Mouse (Mus musculus) erythroid progenitor cell, adult 5-6 weeks (primary cell): ENCODE measurements at regions not wholly inside any gene's neighbourhood (a gene's known extent, or its start where the extent isn't known, plus 50 kb on each side); places are given as distances from the start of the nearest gene placed in this dataset.
A peak's percentile ranks its signal among the peaks of the same experiment; 100 is the strongest.

ENCODE experiments used
- ATAC-seq: replicated peaks from 2 replicates; pipeline ENCODE4 v1.8.0; 2016; ENCODE audit warnings: moderate number of reproducible peaks, mild to moderate bottlenecking, moderate TSS enrichment, inconsistent platforms; ENCODE audit not compliant: poor library complexity, low FRiP score, severe bottlenecking

DNA sequence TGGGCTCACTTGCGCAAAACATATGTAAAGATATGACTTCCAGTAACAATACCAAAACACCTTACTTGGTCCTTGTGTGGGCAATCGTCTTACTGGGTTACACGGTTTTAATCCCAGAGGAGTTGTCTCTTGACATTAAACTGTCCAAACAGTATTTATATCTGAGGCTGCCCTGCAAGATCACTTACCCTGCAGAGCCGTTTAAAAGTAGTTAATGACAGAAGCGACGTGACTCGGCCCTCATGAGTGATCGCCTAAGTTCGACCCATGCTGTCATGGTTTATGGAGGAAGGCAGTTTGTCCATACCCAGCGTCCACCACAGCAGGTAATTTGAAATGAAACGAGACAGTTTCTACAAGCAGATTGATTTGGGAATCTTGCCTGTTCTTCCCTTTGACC lies 90.3 kb downstream of the Zfp281 start:
- no peak for ATAC-seq

DNA sequence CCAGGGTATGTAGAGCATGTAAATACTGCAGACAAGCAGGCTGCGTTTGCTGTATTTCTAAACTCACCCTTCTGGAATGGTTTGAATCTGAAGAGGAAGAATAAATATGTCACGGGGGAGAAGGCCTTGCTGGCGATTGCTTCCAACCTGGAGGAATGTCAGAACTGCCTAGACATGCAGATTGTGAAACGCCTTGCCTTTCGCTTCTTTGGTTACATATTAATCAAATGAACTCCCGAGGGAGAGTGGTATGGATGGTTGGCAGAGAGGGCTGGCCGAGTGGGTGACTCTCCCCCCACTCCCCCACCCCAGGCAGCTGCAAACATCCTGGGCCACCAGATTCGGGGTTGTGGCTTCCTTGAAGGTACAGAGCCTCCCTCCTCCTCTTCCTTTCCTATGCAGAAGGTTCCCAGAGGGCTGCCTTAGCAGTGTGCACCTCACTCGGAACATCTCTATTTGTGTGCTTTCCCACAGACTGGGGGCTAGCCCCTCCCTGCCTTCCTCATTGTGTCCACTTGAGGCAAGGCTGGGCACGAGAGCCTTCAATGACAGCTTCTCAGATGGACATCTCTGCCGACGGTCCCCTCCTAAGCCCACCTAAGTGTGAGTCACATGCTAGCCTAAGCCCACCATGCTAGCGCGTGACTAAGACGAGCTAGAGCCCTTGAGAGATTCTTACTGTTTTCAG lies 93.3 kb downstream of the Zfp281 start:
- ATAC-seq, result no peak

DNA sequence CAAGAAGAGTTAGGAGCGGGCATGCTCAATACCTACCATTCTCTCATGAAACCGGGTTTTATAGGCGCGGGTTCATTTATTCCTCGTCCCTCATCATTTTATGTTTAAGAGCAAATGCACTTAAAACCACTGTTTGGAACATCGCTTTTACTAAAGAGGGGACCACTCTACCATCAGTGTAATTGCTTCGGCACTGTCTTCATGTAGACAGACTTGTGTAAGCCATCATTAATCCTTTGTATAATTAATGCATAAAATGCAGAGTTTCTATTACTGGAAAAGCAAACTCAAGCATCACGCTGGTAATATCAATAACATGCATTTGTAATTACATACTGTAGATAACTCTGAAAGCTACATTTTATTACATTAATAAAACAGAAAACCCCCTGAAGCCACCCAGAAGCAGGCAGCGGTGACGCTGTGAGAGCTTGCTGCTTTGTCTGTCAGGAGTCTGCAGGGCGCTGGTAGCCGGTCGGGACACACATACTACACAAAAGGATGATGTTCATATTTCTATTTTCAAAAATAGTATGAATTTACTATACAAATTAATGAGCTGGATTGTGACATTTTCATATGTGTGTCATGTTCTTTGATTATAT lies 99.2 kb downstream of the Zfp281 start:
- no peak for ATAC-seq

DNA sequence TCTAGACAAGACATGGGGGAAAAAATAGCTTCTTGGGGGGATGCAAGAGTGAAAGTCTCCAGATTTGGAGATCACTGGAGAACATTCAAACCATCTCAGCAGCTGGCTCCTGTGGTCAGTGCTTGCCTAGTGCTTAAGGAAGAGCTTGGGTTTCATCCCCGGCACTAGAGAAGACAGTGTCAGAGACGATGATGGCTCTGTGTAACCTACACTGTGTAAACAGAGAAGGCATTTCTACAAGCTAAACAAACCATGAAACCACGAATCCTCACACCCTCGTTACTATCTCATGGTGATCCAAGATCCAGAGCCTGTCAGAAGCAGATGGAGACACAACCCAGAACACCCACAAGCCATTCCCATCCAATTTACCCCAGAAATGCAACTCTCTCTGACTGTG lies 100.5 kb downstream of the Zfp281 start:
- no peak for ATAC-seq

DNA sequence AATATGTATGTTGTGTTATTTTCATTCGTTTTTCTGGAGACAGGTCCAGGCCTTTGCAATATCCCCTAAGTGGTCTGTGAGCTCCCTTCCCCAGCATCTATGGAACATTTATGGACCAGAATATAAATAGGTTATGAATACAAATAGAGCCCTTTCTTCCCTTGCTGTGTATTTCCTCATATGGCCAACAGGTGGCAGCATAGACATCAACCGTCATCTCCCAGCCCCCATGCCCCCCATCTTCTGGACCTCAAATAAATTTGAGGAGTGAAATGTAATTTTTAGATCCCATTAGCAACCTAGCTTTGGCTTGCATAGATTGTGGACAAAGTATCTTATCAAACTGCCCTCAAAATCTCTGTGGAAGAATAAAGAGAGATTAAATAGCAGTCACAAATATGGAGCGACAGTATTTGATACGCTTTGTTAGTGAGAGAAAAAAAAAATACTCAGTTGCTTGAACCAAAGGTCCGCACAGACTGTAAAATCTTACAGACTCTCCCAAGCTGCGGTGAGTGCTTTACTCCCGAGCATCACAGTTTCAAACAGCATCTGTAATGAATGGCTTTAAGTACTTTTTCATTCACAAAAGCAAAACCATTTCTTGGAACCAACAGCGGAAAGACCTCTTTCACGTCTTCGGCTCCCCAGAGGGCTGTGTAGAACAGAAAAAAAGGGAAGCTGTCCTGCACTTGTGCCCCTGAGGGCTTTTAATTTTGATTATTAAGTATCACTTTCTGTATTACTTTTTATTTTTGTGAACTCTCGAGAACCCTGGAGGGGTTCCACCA lies 101.6 kb downstream of the Zfp281 start:
- no peak for ATAC-seq

DNA sequence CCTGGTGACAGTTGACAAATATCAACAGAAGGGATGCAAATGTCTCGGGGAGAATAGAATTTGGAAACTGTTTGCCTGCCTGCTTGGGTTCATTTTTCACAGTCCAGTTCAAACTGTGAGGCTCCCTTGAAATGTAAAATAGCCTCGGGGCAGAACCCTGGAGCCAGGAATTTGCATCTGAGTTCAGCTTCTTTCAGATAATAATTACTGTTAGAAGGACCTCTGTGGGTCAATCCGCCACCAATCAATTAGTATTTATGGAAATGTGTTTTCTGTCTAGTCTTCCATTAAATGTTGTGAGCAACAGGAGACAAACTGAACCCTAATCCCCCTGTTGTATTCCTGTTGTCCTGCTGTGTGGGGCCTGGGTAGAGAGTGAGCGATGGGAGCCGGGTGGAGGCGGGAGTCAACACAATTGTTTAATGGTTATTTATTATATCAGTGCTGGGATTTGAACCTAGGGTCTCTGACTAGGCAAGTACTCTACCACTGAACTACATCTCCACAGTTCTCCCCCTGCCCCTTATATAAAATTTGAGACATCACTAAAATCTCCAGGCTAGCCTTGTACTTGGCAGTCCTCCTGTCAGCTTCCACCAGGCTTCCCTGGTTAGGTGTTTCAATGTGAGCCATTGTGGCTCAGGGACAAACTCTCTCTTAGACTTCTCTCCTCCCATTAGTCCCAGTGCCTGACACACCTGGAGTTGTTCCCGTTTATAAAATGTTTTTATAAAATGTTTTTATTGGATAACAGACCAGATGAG lies 103.3 kb downstream of the Zfp281 start:
- no peak for ATAC-seq

DNA sequence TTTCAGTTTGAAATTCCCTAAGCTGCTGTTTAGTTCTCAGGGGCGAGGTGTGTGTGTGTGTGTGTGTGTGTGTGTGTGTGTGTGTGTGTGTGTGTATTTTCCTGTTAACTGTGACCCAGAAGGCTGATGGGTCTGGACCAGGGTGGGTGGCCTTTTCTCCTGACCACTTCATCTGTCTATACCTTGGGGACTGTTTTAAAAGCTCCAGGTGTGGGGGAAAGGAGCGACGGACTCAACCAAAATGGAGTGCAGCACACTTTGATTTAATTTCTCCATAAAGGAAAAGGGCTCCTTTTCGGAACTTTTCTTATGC lies 103.9 kb downstream of the Zfp281 start:
- ATAC-seq, result no peak

DNA sequence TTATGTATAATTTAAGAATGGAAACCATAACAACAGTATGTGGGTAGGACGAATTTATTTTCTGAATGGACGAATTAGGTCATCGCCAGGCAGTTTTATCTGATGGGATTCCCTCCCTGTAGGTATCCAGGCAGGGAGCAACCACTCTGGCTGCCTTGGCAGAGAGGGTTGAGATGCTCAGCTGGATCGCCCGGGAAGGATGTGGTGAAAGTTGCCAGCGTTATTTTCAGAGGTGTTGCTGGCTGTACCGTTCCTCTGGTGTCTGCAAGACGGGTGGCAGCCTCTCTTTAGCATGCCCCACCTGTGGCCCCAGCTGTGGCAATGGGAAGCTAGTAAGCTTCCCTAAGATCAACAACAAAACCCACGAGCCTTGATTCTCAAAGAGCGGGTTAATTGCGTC lies 105.9 kb downstream of the Zfp281 start:
- no peak for ATAC-seq

DNA sequence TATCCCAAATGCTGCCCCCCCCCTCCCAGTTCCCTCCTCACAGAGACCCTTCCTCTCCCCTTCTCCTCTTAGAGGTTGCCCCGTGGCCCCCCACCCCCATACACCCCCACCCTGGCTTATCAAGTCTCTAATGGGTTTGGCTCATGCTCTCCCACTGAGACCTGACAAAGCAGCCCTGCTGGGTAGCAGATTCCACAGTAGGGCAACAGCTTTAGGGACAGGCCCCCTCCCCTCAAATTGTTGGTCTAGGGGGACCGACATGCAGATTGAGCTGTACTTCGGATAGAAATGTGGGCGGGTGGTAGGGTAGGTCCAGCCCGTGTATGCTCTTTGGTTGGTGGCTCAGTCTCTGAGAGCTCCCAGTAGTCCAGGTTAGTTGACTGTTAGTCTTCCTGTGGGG lies 113.3 kb downstream of the Zfp281 start:
- ATAC-seq, result no peak

DNA sequence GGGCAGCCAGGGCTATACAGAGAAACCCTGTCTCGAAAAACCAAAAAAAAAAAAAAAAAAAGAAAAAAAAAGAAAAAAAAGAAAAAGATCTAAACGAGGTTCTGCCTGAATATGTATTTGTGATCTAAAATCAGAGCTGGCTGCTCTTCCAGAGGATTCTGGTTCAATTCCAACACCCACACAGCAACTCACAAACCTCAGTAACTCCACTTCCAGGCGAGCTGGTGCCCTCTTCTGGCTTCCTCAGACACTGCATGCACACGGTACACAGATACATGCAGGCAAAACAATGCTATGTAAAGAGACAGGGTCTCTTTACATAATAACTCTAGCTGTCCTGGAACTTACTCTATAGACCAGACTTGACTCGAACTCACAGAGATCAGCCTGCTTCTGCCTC lies 114.8 kb downstream of the Zfp281 start:
- ATAC-seq, result no peak

DNA sequence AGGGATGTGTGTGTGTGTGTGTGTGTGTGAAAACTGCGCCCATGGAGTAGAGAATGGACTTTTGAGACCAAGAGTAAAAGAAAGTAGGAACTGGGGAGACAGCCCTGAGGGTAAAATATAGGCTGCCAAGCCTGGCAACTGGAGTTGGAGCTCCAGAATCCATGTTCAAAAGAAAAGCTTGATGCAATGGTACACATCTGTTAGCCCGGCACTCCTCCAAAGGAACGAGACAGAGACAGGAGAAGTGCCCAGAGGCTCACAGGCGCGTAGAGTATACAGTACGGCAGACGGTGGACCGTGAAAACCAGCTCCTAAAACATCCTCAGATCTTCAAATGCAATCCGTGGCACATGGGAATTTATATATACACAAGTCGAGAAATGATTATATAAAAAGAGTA lies 116.4 kb downstream of the Zfp281 start:
- no peak for ATAC-seq

DNA sequence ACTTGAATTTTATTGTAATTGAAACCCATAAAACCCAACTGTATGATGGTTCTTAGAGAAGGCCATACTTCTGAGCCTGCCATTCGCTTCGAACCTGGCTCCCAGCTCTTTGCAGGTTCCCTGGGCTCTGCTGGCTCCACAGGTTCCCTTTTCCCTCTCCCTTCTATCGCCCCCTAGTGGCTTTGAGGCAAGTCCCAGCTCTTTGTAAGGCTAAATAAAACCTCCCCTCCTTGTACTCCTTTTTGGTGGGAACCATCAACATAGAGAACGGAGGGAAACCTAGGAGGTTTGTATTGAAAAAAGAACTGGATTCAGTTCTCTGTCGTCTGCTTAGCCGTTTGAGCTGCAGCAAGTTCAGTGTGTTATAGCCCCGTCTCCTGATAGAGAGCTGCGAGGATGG lies 124.5 kb downstream of the Zfp281 start:
- ATAC-seq, result no peak

DNA sequence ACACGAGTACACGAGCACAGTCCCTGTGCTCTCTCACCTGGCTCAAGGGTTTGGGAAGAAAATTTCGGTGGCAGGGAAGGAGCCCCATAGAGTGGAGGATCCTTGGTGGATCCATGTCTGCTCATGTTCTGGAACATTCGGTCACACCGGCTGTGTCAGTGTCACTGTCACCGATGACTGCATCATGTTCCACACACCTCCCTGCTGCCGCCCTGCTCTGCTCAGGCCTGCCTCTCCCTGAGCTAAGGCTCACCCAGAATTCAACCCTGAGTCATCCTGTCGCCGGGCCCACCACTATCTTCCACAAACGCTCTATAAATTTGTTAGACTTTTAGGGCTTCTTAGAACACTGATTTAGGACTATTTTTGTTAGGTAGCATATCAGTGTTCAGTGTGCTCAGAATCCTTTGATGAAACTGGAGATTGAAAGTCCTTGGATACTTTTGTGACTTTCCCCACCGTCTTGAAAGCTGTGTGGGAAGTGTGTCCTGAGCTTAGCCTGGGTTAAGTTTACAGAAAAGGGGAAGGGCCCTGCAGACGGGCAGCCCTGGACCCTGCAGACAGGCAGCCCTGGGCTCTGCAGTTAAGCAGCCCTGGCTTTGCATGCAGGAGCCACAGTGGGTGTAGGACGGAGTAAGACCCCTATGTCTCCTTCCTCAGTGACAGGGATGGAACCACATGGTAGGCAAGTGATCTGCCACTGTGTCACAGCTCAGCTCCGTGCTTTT lies 126.9 kb downstream of the Zfp281 start:
- ATAC-seq, result no peak

DNA sequence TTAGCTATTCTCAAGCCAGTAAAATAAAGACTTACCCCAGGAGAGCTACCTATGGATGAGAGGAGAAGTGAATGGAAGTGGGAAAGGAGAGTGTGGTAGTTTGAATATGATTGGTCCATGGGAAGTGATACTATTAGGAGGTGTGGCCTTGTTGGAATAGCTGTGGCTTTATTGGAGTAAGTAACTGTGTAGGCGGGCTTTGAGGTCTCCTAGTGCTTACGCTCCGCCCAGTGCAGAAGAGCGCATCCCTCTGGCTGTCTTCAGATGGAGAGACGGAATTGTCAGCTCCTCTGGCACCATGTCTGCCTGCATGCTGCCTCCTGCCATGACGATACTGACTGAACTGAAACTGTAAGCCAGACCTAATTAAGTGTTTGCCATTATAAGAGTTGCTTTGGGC lies 129.6 kb downstream of the Zfp281 start:
- ATAC-seq, result no peak

DNA sequence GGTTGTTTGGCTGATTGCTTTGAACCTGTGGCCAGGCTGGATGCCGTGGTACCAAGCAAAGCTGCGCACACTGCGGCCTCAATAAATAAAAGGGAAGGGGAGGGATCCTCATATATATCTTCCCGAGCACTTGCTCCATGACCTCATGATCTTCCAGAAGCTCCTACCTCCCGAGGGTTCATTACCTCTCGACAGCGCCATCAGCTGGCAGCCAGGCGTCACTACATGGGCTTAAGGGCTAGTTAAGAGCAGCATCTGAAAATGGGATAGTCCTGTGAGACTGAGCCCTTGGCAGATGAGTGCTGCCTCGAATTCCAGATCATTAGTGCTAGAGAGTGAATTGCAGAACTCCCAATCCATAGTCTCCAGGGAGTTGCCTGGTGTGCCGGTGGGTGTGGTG lies 134.0 kb downstream of the Zfp281 start:
- ATAC-seq, result no peak

DNA sequence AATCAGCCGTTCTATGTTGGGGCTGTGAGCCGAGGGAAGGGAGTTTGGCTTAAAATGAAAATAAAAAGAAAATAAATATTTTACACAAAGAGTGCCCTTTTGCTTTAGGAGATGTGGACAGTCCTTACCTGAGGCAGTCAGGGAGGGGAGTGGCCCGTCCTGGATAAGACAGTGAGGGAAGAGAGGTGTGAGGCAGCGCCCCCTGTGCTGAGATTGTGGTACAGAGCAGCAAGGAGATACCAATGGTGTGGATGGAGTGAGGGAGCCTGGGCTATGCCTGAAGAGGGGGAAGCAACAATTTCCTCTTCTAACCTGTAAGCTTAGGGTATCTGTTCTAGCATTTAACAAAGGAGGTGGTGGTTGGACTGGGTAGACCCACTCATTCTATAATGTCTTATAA lies 134.5 kb downstream of the Zfp281 start:
- no peak for ATAC-seq

DNA sequence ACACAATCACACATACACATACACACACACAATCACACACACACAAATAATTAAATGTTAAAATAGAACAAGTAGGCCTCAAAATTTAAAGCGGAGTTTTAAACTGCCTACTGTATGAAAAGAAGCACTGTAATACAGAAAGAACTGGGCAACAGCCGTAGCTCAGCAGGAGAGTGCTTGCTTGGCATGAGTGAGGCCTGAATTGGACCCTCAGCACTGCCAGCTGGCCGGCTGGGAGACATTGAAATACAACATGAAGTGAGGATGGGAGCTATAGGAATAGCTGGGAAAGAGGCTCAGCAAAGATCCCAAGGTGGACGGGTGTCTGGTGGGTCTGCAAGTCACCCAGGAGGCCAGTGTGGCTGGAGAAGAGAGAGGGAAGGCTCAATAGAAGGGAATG lies 136.8 kb downstream of the Zfp281 start:
- ATAC-seq, result no peak

DNA sequence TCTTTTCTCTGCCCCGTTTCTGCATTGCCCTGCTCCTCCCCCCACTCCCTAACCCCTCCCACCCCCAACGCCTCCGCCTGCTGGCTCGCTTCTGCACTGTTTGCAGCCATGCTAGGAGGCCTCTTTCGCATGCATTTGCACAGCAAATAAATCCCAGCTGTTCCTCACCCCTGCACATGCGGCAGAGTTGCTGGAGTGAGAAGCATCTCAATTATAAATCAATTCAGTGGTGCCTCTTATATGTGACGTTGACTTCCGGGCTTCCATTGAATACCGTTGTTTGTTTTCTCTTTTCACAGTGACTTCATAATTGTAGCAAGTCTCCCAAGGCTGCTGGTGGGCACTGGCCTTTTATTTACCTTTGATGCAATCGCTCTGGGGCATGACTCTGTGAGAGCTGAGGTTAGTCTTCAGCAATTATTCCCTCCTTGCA lies 144.3 kb downstream of the Zfp281 start:
- ATAC-seq, result no peak

DNA sequence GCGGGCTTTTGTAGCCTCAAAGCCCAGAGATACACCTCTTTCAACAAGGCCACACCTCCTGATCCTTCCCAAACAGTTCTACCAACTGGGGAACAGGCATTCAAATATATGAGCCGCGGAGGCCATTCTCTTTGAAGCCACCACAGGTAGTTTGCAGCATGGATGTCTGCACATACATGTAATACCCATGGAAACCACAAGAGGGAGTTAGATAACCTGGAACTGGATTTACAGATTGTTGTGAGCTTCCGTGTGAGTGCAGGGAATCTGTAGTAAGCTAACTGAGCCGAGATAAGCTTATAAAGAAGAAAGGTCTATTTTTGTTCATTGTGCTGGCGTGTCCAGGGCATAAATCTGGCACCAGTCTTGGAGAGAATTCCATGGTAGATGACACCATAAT lies 149.0 kb downstream of the Zfp281 start:
- peak; percentile 59; the same call in 1 of the 2 replicates for ATAC-seq

DNA sequence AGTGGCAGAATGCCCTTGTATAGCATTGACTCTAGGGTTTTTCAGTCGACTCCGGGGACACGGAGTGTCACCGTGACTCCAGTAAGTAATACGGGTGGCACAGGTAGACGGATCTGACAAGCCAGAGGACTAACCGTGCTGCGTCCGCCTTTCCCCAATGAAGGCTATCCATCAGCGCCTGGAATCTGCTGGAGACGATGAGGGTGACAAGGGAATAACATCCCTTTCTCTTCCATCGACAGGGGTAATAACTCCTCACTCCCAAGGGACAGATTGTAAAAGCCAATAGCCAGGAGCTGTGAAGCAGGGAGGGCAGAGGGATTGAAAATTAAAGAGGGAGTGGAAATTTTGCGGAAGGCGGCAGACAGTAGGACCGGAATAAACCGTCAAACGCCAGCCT lies 151.5 kb downstream of the Zfp281 start:
- ATAC-seq, result no peak
